Mouse (Mus musculus) adrenal gland, postnatal 36 days (tissue): ENCODE results near the gene Cnot9. TPM values are rescaled to one million over a fixed set of nuclear protein-coding genes. Genes with fewer than 3 reads are reported as not detected.
"Not testable (repeated sequence)": the region's sequence is repeated elsewhere in the genome, so short reads cannot be mapped to it uniquely, and the experiment has no call there.

Experiments
- DNase-seq, 2 experiments: peaks; one replicate each; pipeline ENCODE4 v3.0.0; 2021; ENCODE audit warnings: mixed read lengths in 1 of 2
- long read RNA-seq, 2 experiments: library from polyadenylated mRNA; stranded (forward); transcript quantifications; one replicate each; pipeline ENCODE4 v2.0.0; 2021; ENCODE audit warnings: borderline sequencing depth in 2 of 2
- total RNA-seq, 2 experiments: library from RNA; stranded (reverse); gene quantifications; 2 replicates each; pipeline ENCODE4 v1.2.3; 2021

Cnot9 gene
- 10 to 100 TPM; 27.5 to 30.5 TPM for total RNA-seq
- long read RNA-seq, experiment 1, partial matches to known transcripts = 0 of 10 reads
- long read RNA-seq, experiment 1, other reads (novel, unspliced or antisense) = 7 of 10 reads
- long read RNA-seq, experiment 2, transcript Cnot9-201 (8 exons, 3,268 nt) = major isoform, 5 of 8 reads
- long read RNA-seq, experiment 2, partial matches to known transcripts = 0 of 8 reads
- long read RNA-seq, experiment 2, other reads (novel, unspliced or antisense) = 3 of 8 reads

GRCm38 (mm10) chr1:74505721-74506464 lies at the start of gene Cnot9:
Gene Cnot9, plus strand, starts transcription at chr1:74506058.
- peak; percentile 100 for DNase-seq

GRCm38 (mm10) chr1:74460273-74460672 lies 45.6 kb upstream of the Cnot9 start:
- peak; percentile 64 to 79 for DNase-seq

GRCm38 (mm10) chr1:74485792-74486191 lies 20.1 kb upstream of the Cnot9 start:
- no peak for DNase-seq

- DNase-seq = peak in 1 of 2 experiments; percentile 3
Observed at GRCm38 (mm10) chr1:74501106-74501505, 4.8 kb upstream of the Cnot9 start.

GRCm38 (mm10) chr1:74505393-74505720 lies 501 bp upstream of the Cnot9 start:
- DNase-seq = no peak

- peak; percentile 52 to 68 for DNase-seq
Observed at GRCm38 (mm10) chr1:74506471-74506881, 618 bp downstream of the Cnot9 start.

GRCm38 (mm10) chr1:74507780-74508179 lies 1.9 kb downstream of the Cnot9 start:
- DNase-seq = no peak

- no peak for DNase-seq
Observed at GRCm38 (mm10) chr1:74511306-74511705, 5.4 kb downstream of the Cnot9 start.

GRCm38 (mm10) chr1:74512999-74513398 lies 7.1 kb downstream of the Cnot9 start:
- DNase-seq = not testable (repeated sequence)

GRCm38 (mm10) chr1:74519875-74520274 lies 14.0 kb downstream of the Cnot9 start:
- DNase-seq = no peak

GRCm38 (mm10) chr1:74524746-74525145 lies 18.9 kb downstream of the Cnot9 start:
- no peak for DNase-seq

GRCm38 (mm10) chr1:74528589-74528988 lies 22.7 kb downstream of the Cnot9 start:
- DNase-seq = no peak

- no peak for DNase-seq
Observed at GRCm38 (mm10) chr1:74538650-74539049, 32.8 kb downstream of the Cnot9 start.

- DNase-seq = peak; percentile 14 to 29
Observed at GRCm38 (mm10) chr1:74542451-74542961, 36.6 kb downstream of the Cnot9 start, which contains the start of gene Plcd4. Gene Plcd4, plus strand, starts transcription at chr1:74542888.

GRCm38 (mm10) chr1:74544184-74544583 lies 38.3 kb downstream of the Cnot9 start, which contains the start of gene Usp37:
Gene Usp37, minus strand, starts transcription at chr1:74544284.
- DNase-seq = no peak

- DNase-seq = no peak
Observed at GRCm38 (mm10) chr1:74559061-74559460, 53.2 kb downstream of the Cnot9 start.

- no peak for DNase-seq
Observed at GRCm38 (mm10) chr1:74565834-74566233, 60.0 kb downstream of the Cnot9 start.

- DNase-seq = no peak
Observed at GRCm38 (mm10) chr1:74569739-74570719, 64.2 kb downstream of the Cnot9 start.
